Mouse (Mus musculus) erythroblast, embryonic 14.5 days (primary cell): ENCODE measurements around the gene Plcl2.

Experiments
- GATA1 ChIP-seq: IDR thresholded peaks from 2 replicates; pipeline ENCODE4 v1.6.1; 2012; ENCODE audit warnings: low read length, inconsistent platforms, mixed read lengths
- TAL1 ChIP-seq: IDR thresholded peaks from 3 replicates; pipeline ENCODE4 v1.6.1; 2012; ENCODE audit warnings: low read length, inconsistent platforms, mixed read lengths

- TF ChIP-seq GATA1 = no peak
- no peak for TF ChIP-seq TAL1
These were observed 36.1 kb downstream of the Plcl2 start for GRCm38 (mm10) chr17:50545274-50545673.
